Mouse (Mus musculus) E14TG2a.4 (cell line): Measurements from ENCODE around the gene Sf3a3.
"Not testable (repeated sequence)": the region's sequence is repeated elsewhere in the genome, so short reads cannot be mapped to it uniquely, and the experiment has no call there.

Experiments used
- CTCF ChIP-seq: conservative IDR thresholded peaks from 2 replicates; pipeline ENCODE4 v1.5.1; 2014; ENCODE audit warnings: low read length
- NANOG ChIP-seq: IDR thresholded peaks from 2 replicates; pipeline ENCODE4 v1.6.1; 2014; ENCODE audit warnings: borderline replicate concordance, low read length, mixed read lengths
- POU5F1 ChIP-seq: IDR thresholded peaks from 2 replicates; pipeline ENCODE4 v1.6.1; 2014; ENCODE audit warnings: low read length, borderline replicate concordance

GRCm38 (mm10) chr4:124713850-124714249 is 726 bp upstream of the Sf3a3 start:
- TF ChIP-seq CTCF, NANOG, POU5F1: not testable (repeated sequence)
